Mouse (Mus musculus) left cerebral cortex, adult 11 months (tissue): ENCODE data around the gene Dus2.

Experiments used
- DNase-seq: peaks from one replicate; pipeline ENCODE4 v3.0.0; 2022; ENCODE audit warnings: low spot score

The Dus2 gene

DNA sequence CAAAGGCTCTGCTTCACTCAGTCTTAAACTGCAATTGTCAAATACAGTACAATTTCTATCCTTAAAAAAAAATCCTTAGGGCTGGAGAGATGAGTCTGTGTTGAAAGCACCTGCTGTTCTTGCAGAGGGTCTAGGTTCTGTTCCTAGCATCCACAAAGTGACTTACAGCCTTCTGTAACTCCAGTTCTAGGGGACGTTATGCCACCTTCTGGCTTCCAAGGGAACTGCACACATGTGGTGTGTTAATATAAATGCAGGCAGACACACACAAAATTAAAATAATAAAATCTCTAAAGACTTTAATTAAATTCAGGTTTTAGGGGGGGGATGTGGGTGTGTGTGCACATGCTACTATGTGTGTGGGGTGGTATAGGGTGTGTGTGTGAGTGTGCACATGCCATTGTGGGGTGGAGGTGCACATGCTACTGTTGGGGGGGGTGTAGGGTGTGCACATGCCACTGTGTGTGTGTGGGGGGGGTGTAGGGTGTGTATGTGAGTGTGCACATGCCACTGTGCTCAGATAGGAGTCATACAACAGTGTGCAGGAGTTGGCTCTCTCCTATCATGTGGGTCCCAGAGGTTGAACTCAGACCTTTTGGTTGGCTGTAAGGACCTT, 86.4 kb downstream of the Dus2 start:
- DNase-seq, result no peak

DNA sequence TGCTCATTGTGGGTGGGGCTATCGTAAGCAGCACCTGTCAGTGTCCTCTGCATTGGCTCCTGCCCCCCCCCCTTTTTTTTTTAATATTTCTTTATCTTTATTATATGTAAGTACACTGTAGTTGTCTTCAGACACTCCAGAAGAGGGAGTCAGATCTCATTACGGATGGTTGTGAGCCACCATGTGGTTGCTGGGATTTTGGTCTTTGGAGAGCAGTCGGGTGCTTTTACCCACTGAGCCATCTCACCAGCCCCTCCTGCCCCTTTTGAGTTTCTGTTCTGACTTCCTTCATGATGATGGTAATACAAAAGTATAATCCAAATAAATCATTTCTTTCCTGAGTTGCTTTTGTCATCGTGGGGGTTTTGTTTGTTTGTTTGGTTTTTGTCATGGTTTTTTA, 111.2 kb downstream of the Dus2 start:
- no peak for DNase-seq
